Mouse (Mus musculus): ENCODE results near the gene Pard6b. TPM values are rescaled to one million over a fixed set of nuclear protein-coding genes. Genes with fewer than 3 reads are reported as not detected.
A peak's percentile ranks its signal among the peaks of the same experiment; 100 is the strongest.

Pard6b gene
- total RNA-seq, 4 experiments from 2014 or later, result 2.3 to 2.9 (median 2.5) TPM

- DNase-seq (ENCODE audit: low spot score), result no peak
Observed at GRCm38 (mm10) chr2:168059200-168059790, 21.5 kb upstream of the Pard6b start.

DNA sequence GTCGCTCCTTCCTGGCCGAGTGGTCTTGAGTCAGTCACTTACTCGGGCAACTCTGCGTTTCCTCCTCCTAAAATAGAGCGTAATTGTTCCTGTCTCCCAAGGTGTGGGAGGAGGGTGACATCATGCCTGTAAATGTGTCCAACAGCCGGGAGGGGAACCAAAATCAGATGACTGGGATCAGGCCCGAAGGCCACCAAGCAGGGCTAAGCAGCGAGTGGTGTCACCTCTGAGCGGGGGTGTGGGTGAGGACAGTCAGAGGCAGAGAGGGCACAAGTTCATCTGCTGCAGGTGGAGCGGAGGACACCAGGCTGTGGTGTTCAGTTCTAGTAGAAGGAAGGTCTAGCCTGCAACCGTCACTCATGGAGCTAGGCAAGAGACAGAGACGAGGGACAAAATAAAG is 17.1 kb upstream of the Pard6b start:
- DNase-seq (ENCODE audit: low spot score), result no peak

DNA sequence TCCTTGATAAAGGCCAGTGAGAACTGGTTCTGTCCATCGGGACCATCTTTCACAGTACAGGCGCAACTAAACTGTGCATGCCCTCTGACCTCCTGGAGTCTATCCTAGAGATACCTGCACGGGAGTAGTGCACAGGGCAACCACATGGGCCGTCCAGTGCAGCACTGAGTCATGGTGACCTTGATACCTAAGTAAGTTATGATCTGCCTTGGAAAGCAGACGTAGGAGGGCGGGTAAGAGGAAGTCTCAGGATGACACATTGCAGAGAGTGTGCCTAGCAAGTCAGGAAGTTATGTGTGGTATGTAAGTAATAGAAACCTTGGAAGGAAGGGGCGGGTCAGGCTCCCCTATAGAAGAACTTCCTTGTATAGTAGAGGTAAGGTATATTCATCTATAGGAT is 15.3 kb upstream of the Pard6b start:
- no peak for DNase-seq (ENCODE audit: low spot score)

GRCm38 (mm10) chr2:168066783-168067182 is 14.0 kb upstream of the Pard6b start:
- no peak for DNase-seq (ENCODE audit: low spot score)

DNA sequence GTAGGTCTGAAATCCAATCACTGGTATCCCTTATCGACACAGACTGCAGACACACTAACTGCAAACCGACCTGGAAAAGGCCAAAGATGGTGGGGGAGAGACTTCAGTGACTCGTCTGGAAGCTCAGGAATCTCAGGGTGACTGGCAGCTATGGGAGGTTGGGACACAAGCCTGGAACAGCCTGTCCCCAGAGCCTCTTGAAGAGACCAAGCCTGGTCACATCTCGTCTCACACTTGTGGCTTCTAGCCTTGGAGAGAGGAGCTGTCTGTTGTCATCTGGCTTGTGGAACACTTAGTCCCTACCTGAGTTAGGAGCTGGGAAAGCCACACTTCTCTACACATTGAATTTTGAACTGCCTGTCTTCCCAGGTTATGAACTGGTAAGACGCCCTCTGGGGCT is 10.4 kb upstream of the Pard6b start:
- DNase-seq (ENCODE audit: low spot score), result no peak

GRCm38 (mm10) chr2:168072436-168073131 is 8.2 kb upstream of the Pard6b start:
- peak; percentile 52 for DNase-seq (ENCODE audit: low spot score)

DNA sequence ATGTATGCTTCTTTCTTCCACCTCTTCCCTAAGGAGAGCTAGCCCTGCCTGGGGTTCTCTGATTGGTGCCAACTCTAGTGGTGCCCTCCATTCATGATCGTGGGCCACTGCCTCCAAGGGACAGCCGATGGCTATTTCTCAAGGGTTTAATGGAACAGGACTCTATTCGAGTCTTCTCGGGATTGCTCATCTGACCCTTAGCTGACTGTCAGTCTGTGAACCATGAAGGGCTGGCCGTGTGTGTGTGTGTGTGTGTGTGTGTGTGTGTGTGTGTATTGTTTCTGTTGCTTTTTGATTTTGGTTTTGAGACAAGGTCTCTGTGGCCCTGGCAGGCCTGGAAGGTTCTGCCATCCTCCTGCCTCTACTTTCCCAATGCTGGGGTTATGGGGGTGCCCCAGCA is 7.1 kb upstream of the Pard6b start:
- no peak for DNase-seq (ENCODE audit: low spot score)

DNA sequence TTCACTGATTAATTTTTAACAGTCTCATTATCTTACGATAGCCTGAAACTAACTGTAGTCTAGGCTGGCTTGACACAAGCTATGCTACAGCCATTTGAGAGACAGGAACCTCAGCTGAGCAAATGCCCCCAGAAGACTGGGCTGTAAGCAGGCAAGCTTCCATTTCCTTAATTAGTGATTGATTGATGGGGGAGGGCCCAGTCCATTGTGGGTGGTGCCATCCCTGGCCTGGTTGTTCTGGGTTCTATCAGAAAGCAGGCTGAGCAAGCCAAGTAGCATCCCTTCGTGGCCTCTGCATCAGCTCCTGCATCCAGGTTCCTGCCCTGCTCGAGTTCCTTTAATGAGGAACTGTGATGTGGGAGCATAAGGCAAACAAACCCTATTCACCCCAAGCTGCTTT is 6.3 kb upstream of the Pard6b start:
- DNase-seq (ENCODE audit: low spot score), result no peak

DNA sequence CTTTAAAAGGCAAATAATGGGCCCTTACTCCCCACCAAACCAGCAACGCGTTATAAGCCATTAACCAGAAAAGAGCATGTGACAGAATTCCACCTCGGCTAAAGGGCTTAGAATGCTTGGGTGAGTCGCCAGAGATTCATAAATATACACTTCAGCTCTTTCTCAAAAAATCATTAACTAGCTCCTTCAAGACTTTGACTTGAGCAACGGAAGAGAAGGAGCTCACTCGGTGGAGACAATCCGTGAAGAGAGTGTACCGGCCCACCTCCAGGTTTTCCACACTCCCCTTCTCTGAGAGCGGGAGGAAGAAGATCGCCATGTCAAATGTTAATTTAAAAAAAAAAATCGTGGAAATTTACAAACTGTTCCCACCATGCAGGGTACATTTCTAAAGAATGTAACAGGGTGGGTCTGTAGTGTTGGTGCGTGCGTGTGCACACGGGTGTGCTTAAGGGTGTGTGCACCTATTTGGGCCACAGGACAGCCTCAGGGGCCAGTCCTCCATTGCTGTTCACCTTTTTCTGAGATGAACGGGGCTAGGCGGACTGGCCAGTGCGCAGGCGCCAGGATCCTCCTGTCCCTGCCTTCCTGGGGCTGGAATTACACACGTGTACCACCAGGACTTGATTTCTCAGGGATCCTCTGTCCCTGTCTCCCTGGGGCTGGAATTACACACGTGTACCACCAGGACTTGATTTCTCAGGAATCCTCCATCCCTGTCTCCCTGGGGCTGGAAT is 3.8 kb upstream of the Pard6b start:
- no peak for DNase-seq (ENCODE audit: low spot score)

DNA sequence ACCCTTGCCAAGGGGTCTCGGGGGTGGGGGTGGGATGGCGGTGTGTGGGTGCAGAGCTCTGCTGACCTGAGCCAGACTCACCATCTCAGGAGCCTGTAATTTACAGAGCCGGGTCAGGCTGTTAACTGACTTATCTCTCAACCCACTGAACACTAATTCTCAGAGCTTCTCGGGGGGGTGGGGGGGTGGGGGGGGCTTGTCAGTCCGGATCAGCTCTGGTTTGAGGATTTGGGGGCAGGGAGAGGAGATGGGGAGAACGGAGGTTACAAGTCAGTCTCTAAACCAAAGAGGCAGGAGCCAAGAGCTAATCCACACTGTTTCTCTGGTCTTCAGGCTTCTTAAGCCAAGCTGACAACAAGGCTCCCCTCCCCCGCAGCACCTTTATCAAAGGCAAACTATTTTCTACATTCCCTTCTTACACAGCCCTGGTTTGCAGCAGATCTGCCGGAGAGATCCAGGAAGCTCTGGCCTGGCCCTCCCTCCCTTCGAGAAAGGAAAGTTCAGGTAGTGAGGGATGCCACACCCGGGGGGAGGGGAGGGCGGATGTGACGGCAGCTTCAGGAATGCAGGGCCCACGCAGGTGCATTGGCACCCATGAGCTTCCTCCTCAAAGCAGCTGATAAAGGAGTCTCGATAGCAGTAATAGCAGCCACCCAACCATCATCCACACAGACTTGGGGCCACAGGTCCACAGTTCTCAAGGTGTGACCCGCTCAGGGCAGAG is 2.5 kb upstream of the Pard6b start:
- no peak for DNase-seq (ENCODE audit: low spot score)

DNA sequence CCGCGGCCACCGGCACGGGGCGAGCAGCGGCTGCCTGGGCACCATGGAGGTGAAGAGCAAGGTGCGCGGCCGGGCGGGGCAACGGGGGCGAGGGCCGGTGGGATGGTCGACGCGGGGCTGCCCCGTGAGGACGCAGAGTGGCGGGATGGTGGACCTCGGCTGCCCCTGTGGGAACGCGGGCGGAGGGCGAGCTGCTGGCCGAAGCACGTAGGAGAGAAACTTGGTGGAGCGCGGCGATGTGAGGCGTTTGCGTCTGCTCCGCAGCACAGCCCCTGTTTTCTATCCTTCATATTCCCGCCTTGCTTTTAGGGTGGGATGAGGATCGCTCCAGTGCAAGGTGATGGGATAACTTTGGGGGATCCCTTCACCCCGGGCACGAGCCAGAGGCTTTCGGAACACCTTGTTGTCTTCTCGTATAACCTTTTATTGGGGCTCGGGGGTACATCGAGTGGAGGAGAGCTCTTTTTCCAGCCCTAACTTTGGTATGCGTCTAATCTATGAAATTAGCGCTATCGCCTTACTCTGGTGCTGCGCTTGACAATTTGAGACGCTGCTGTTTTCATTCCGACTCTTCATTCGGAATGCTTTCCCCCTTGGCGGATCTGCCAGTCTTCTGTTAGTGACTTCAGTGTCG is 612 bp downstream of the Pard6b start:
- no peak for DNase-seq (ENCODE audit: low spot score)

DNA sequence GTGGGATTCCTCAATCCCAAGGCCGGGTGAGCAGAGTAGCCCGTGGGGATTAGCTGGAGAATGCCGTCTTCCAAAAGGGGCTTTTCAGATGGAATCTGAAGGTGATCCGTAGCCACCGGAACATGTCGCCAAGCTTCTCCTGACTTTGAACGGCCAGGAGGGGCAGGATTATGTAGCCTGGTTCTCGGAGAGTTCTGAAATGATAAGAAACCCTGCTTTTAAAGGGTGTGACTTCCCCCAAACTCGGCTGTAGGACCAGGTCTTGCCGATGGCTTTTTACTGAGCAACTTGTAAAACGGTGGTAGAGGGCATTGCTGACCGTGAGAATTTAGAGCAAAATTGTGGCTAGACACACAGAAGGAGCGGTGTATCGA is 1.1 kb downstream of the Pard6b start:
- DNase-seq (ENCODE audit: low spot score), result no peak

DNA sequence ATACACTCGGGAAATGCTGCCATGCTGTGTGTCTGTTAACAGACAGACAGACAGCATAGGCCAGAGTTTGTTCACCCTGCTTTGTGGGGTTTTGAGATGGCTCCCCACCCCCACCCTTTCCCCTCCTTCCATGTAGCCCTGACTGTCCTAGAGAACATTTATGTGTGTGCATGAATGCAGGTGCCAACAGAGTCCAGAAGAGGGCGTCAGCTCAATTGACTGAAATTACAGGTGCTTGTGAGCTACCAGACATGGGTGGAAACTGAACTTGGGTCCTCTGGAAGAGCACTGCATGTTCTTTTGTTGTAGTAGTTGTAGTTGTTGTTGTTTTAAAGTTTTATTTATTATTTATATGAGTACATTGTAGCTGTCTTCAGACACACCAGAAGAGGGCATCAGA is 2.8 kb downstream of the Pard6b start:
- DNase-seq (ENCODE audit: low spot score), result no peak

- DNase-seq (ENCODE audit: low spot score), result no peak
Observed at GRCm38 (mm10) chr2:168084228-168084627, 3.4 kb downstream of the Pard6b start.

DNA sequence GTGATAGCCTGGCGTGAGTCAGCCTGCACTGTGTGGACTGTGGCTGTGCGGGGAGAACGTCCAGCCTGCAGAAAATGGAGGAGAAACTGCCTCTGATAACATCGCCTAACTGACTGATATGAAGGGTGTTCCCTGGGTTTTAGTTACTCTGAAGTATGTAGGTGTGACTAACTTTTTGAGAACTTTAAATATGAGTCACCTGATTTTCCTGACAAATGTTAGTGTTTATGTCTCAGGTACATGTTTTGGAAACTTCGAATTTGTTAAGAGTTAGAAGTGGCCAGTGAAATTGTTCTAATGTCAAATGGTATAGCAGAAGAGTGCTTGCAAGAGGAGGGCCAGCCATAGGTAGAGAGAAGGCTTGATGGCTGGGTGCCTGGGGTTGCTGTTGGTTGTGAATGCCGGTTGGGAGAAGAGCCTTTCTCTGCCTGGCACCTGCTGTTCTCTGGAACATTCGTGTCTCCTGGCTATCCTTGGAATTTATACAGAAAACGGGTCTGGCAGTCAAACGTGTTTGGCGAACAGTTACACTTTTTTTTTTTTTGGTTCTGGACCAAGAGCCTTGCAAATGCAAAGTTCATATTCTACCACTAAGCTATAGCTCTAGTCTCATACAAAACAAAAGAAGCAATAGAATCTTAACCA is 4.9 kb downstream of the Pard6b start:
- DNase-seq (ENCODE audit: low spot score), result no peak

- no peak for DNase-seq (ENCODE audit: low spot score)
Observed at GRCm38 (mm10) chr2:168086318-168086717, 5.5 kb downstream of the Pard6b start.

DNA sequence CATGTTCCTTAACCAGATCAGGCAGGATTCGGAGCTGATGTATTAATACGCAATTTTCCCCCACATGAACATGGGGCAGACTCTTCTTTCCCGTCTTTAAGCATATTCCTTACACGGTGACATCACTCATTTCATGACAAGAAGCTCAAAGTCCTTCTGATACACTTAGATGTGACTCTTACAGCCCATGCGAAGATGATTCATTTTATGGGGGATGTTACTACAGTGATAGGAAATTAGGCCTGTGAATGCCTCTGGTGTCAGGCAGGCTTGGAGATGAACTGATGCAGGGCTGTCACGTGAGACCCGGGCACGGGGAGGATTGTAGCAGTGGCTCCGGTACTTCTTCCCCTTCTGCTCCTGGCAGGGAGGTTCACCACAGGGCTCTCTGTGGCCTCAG is 6.0 kb downstream of the Pard6b start:
- DNase-seq (ENCODE audit: low spot score), result no peak

DNA sequence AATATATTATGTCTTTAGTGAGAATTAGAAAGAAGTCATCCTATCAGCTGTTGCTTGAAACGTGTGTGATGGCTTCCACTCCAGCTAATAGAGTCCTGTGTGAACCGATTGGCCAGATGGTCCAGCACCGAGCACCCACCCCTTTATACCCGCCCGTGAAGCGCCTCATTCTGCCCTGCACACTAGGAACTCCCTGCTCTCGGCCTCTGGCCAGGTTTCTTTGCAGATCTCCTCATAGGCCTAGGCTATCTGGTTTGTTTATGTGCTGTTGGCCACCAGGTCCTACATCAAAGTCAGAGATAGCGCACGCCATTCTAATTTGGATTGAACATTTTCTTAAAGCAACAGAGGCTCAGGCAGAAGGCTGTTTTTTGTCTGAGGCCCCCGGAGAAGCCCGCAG is 10.8 kb downstream of the Pard6b start:
- DNase-seq (ENCODE audit: low spot score), result no peak

DNA sequence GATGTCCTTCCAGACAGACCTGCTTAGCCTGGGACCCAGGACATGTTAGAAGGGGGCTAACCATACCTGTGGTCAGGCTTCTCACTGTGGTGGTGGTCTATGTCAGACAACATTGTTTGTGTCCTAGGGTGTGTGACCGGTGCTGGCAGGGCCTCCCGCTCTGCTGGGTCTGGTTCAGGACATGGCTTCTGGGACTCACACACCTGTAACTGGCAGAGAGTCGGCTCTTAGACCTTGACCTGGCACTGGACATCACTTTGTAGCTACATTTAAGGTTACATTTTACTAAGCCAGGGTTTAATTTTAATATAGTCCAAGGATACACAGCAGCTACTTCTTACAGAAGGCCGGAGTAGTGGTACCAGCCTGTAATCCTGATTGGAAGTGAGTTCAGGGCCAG is 12.3 kb downstream of the Pard6b start:
- no peak for DNase-seq (ENCODE audit: low spot score)

GRCm38 (mm10) chr2:168095077-168095476 is 14.3 kb downstream of the Pard6b start:
- no peak for DNase-seq (ENCODE audit: low spot score)

- no peak for DNase-seq (ENCODE audit: low spot score)
Observed at GRCm38 (mm10) chr2:168096487-168096886, 15.7 kb downstream of the Pard6b start.
